Mouse (Mus musculus): ENCODE results near the gene St5.
A peak's percentile ranks its signal among the peaks of the same experiment; 100 is the strongest.

The St5 gene

GRCm38 (mm10) chr7:109524763-109525162, 178.6 kb downstream of the St5 start:
- no peak for DNase-seq

GRCm38 (mm10) chr7:109524442-109524744, 179.0 kb downstream of the St5 start:
- no peak for DNase-seq

DNA sequence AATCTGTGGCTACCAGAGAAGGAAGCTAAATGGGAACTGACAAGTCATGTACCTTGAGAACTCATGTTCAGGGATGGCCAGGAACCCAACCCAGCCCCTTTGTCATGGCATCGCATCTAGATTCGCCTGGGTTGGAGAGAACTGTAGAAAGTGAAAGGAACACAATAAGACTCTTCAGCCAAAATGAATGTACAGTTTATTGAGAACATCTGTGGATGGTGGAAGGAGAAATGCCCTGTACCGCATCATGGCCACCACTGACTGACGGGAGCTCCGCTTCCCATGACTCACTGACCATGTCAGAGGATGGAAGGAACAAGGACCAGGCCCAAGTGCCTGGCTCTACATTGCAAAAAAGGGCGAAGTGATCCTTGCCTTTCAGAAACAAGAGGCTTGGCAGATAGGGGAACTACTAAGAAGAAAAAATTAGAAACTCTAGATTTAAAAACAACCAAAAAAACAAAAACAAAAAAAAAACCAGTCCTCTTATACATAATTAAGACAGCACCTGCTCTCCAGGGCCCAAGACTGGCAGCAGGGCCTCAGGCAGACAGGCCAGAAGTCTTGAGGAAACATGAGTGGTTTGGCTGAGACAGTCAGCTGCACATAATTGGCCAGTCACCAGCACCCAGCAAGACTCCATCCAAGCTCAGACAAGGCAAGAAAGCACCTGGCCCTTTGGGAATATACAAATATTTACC, 179.5 kb downstream of the St5 start:
- no peak for DNase-seq

- DNase-seq = no peak
Observed at GRCm38 (mm10) chr7:109523304-109523703, 180.1 kb downstream of the St5 start.

DNA sequence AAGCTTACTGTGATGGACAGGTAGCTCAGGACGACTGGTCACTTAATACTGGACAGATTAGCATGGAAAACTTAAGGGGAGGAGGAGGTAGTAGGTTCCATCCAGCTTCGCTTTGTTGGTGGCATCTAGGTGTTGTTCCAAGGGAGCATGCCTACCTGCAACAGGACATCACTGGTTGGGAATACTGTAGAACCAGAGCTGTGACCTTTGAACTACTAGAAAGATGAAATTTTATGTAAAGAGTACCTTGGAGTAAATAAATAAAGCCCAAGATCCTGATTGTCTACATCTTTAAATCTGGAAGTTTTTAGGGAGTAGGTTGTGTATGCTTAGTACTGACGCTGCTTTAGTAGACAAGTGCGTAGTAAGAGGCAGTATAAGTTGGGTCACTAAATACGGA, 181.3 kb downstream of the St5 start:
- DNase-seq = no peak

- DNase-seq = no peak
Observed at GRCm38 (mm10) chr7:109519936-109520335, 183.5 kb downstream of the St5 start.

DNA sequence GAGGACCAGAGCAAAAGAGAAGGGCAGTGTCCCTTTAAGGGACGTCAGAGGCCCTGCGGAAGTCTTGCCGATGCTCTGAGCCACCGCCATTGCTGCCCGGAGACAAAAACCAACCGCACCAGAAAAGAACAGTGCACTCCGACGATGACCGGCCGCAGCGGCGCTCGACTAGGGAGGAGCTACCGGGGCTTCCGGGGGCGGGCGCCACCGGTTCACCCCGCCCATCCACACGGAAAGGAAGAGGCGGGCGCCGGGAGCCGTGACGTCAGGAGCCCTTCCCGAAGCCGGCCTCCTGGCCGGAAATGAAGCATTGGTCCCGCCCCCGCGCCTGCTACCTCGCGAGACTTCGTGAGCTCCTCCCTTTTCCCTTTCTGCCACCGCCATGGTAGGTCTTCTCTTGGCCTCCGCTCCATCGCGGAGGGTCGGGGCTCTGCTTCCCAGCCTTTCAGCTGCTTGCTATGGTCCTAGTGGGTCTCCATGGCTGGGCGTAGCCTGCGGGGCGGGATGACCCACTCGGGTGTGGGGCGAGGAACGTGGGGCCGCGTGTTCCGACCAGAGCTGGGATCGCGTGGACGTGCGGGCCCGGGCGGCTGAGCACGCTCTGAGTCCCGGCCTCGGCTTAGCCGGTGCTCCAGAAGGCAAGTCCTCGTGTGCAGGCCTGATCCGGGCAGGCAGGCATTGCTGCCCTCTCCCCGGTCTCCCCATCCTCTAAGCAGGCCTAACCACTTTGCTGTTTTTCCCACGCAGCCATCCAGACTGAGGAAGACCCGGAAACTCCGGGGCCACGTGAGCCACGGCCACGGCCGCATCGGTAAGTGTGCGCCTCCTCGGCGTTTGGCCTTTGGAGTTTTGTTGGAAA, 184.3 kb downstream of the St5 start, which contains the start of gene Rpl27a:
Rpl27a (plus strand) TSS at position 310 of the 859 bp plus-strand sequence.
- DNase-seq = peak; percentile 99

DNA sequence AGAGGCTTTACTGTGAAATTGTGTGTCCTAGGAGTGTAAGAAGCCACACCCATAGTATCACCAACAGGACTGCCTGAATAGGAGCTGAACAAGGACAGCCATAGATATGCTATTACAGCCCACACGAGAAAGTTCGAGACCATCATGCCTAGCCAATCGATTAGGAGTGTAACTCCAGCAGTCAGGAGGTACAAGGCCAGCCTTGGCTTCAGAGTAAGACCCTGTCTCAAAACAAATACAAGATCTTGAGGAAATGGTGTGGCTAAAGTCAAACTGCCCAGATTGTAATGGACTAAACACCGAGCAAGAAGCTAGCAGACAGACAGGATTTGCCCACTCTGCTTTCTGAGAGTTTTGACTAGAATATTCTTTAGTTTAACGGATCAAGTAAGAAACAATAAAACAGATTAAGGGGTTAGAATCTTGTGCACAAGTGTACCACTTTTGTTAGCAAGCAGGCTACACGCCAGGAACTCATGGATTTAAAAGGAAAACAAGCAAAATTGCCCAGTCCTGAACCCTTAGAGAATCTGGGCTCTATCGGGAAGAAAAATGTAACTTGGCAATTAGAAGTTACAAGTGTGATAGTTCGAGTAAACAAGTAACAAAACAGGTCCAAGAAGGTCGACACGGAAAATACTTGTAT, 185.2 kb downstream of the St5 start:
- DNase-seq = no peak

DNA sequence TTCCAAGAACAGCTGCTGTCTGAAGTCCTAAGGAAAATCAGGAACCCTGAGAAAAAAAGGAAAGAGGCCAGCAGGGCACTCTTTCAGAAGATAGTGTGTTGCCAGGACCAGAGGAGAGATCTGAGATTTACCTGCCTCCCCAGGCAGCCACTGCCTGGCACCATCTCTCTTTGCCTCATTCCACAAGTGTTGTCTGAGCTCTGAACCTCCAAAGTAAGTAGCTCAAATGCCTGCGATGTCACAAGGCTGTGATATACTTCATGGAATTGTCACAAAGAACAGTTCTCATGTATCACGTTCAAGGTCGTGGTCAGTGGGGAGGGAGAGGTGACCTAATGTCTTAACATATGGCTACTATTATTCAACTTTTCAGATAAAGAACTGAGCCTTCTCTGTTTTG, 186.9 kb downstream of the St5 start:
- no peak for DNase-seq

- no peak for DNase-seq
Observed at GRCm38 (mm10) chr7:109511838-109512237, 191.6 kb downstream of the St5 start.

DNA sequence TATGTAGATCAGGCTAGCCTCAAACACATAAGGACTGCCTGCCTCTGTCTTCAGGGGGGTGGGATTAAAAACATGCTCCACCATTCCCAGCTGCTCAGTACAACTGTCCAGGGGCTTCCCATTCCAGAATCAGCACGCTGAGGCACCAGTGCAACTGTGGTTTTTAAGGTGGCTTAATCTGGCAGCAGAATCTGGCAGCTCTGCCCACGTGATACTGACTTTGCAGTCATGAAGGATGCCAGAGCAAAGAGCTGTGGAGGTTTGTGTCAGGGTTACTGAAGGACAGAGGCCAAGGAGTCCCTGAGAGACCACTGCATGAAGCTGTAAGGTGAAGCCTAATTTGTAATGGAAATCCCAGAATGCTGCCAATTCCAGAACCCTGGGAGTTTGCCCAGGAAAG, 192.6 kb downstream of the St5 start:
- DNase-seq = no peak

- DNase-seq = no peak
Observed at GRCm38 (mm10) chr7:109508034-109508433, 195.4 kb downstream of the St5 start, which contains the start of gene Trim66. TSS of gene Trim66 (minus strand) at chr7:109508134.

DNA sequence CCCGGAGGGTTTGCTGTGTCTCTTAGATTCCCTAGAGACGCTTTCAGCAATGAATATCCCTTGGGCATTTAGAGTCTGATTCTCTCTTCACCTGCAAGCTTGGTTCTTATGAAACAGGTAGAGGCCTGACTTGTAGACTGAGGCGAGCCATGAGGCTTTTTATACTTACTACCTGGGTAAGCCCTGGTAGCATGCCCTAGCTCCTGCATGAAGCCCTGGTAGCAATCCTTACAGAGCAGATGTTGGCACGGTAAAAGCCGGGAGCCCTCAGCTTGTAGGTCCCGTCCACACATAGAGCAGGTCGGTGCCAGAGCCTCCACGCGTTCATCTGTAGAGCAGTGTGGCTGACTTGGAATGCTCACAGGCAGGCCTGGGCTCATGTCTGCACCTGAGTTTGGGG, 195.8 kb downstream of the St5 start:
- DNase-seq = no peak

GRCm38 (mm10) chr7:109507119-109507518, 196.3 kb downstream of the St5 start:
- no peak for DNase-seq

DNA sequence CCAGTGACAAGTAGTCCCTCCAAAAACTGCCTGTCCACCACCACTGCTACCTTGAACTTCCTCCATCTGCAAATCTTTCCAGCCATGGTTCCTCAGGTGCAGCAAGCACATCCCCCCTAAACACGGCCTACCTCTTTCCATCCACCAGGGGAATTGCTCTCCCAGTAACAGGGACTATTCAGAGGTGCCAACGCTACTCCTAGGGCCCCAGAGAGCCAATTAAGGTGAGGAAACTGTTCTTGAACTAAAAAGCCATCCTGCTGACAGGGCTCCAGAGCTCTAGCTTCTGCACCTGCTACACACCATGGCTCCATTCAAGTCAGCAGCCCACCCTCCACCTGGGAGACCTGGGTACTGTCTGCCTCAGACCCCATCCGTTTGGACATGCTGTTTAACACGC, 205.9 kb downstream of the St5 start:
- no peak for DNase-seq

DNA sequence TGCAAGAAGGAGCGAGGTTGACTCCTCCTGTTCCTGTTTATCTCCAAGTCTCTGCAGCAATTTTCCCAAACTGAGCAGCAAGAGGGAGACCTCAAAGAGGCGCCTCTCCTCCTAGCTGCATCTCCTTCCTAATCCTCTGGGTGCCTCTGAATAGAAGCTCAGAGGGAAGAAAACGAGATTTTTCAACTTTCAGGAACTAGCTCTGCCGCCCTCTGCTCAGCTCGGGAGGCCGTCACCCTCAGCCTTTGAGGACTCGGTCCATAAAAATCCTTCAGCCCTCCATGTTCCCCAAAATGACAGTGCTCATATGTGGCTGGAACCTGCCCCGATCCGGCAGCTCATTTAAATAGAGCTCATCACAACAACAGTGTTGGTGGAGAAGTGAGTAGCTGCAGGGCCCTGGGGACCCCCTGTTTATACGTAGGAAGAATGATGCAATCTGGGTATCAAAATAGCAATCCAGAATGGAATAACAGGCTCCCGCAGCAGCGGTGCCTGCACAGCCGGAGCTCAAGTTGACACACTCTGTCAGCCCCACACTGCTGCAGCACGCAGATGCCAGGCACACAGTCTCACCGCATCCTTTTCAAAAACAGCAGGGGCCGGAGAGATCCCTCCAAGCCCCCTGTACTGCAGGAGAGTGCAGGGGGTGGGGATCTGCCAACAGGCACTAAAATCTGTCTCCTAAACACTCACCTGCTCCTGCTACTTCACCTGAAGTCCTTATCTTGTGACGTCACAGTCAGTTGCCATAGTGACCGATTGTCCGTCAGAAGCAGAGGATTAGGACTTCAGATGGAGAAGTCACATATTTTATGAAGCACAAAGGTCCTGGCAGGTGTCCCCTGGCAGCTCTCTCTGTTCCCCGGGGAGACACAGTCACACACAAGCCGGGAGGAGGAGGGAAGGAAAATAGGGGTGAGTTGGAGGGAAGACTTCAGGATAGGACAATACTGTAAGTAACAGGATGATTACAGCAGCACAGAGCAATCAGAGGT, 209.8 kb downstream of the St5 start:
- DNase-seq = no peak

DNA sequence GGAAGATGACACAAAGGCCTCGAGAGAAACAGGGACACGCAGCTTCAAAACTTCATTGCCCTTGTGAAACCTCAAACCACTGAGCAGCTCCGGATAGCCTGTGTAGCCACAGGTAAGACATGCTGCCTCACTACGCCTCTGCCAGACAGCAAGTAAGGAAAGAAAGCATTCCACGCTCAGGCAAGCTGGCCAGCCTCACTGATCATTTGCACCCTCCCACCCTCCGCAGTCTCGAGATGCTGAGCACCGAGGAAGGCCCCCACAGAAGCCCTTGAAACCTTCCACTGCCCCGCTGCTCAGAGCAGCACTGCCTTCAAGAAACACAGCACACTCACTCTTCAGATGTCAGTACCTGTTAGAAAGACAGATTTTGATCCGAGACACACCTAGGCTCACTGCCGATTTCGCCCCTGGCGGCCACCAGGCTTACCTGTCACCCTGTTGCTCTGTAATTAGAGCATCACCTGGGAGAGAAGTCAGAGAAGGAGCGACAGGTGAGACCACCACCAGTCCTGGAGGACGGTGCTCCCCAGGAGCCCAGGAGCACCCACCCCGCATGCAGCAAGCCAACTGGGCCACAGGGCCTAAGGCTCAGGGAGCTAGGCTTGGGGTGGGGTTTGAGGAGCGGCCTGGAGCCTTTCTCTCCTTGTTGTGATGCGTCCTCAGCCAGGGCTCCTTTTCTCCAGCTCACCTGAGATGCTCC, 210.6 kb downstream of the St5 start:
- no peak for DNase-seq

DNA sequence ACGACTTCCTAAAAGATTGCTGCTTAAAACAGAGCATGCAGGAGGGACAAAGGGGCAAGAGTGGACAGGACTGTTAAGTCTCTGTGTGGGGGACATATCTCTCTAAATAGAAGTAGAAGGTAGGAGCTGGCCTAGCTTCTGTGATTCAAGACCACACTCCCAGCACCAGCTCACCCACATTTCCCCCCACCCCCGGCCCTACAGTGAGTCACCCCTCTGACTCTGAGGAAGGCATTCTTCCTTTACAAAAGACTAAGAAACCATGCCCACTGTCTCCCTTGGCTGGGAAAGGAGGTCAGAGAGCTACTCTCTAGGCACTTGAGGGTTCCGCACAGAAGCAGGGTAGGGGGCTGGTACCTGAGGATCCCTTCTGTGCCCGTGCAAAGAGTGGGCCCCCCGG, 219.2 kb downstream of the St5 start:
- DNase-seq = no peak

- peak; percentile 28 for DNase-seq
Observed at GRCm38 (mm10) chr7:109480765-109481197, 222.6 kb downstream of the St5 start.

- no peak for DNase-seq
Observed at GRCm38 (mm10) chr7:109477926-109478325, 225.5 kb downstream of the St5 start.
